Mouse (Mus musculus) thymus, postnatal 4 days (tissue): ENCODE data around the gene Rrnad1.

Source experiments
- DNase-seq: peaks from one replicate; pipeline ENCODE4 v3.0.0; 2021

Rrnad1 gene

GRCm38 (mm10) chr3:87948378-87949265, 18.1 kb upstream of the Rrnad1 start, which contains the start of gene Crabp2:
Crabp2 (plus strand) TSS chr3:87948666.
- peak; percentile 35 for DNase-seq

GRCm38 (mm10) chr3:87947811-87948199, 17.3 kb upstream of the Rrnad1 start:
- no peak for DNase-seq

- DNase-seq = no peak
These were observed 16.7 kb upstream of the Rrnad1 start for GRCm38 (mm10) chr3:87947056-87947810.

GRCm38 (mm10) chr3:87946541-87946860, 16.0 kb upstream of the Rrnad1 start:
- no peak for DNase-seq

GRCm38 (mm10) chr3:87945781-87946540, 15.4 kb upstream of the Rrnad1 start:
- DNase-seq = no peak

GRCm38 (mm10) chr3:87944838-87945600, 14.5 kb upstream of the Rrnad1 start:
- no peak for DNase-seq

GRCm38 (mm10) chr3:87943586-87943985, 13.1 kb upstream of the Rrnad1 start:
- no peak for DNase-seq

GRCm38 (mm10) chr3:87942471-87942870, 12.0 kb upstream of the Rrnad1 start:
- DNase-seq = no peak

- DNase-seq = no peak
These were observed 10.1 kb upstream of the Rrnad1 start for GRCm38 (mm10) chr3:87940611-87941010.

GRCm38 (mm10) chr3:87935776-87936175, 5.3 kb upstream of the Rrnad1 start:
- peak; percentile 90 for DNase-seq

GRCm38 (mm10) chr3:87935201-87935600, 4.7 kb upstream of the Rrnad1 start:
- DNase-seq = no peak

GRCm38 (mm10) chr3:87934501-87934900, 4.0 kb upstream of the Rrnad1 start:
- DNase-seq = no peak

GRCm38 (mm10) chr3:87934026-87934425, 3.5 kb upstream of the Rrnad1 start:
- no peak for DNase-seq

GRCm38 (mm10) chr3:87929341-87930077, 1.0 kb downstream of the Rrnad1 start:
- no peak for DNase-seq

GRCm38 (mm10) chr3:87927452-87927851, 3.1 kb downstream of the Rrnad1 start:
- DNase-seq = no peak

- DNase-seq = no peak
These were observed 5.5 kb downstream of the Rrnad1 start for GRCm38 (mm10) chr3:87924996-87925395.

GRCm38 (mm10) chr3:87920270-87920943, 10.1 kb downstream of the Rrnad1 start:
- DNase-seq = no peak

GRCm38 (mm10) chr3:87919336-87920108, 11.0 kb downstream of the Rrnad1 start, which contains the start of gene Mrpl24:
Mrpl24 (plus strand) TSS chr3:87919506.
- peak; percentile 61 for DNase-seq

GRCm38 (mm10) chr3:87918551-87918950, 12.0 kb downstream of the Rrnad1 start:
- DNase-seq = no peak

- no peak for DNase-seq
These were observed 13.5 kb downstream of the Rrnad1 start for GRCm38 (mm10) chr3:87916990-87917389.
